ENCODE assay signal across 11 mouse cellular contexts in genomic region chr7:101041977-101042749, GRCm38 (mm10). TPM values are rescaled to one million over a fixed set of nuclear protein-coding genes. Genes with fewer than 3 reads are reported as not detected.
DNase-seq lines count a peak whose midpoint lies in the region; ATAC-seq and TF ChIP-seq lines count a peak whose summit lies in the region.
"Had no signal": no experiment of that assay in that cellular context is flagged by ENCODE, and none has a peak within 500 bp of the region (broad histone marks: within the 10 kb centered on the region; RNA-seq: fewer than 3 reads in every experiment).

No protein-coding gene starts in this region.

- H3K9me3 ChIP-seq in heart, embryonic 13.5 days, result no peaks in the 10 kb centered on the region
- no peaks in the 10 kb centered on the region for H3K9me3 ChIP-seq in liver, embryonic 13.5 days (replicated peaks)
- H3K9me3 ChIP-seq in stomach, postnatal 0 days (ENCODE audit: control insufficient read depth, low read length), result no peaks in the 10 kb centered on the region
- H3K9me3 ChIP-seq: embryonic facial prominence, embryonic 13.5 days; hindbrain, embryonic 12.5 days had no signal

- intact Hi-C loops in heart, postnatal 14 days (cut with DNase I), result no loop called here

- 0 out of 2 replicates have a peak overlapping the region, but pooled peaks have one; percentile 14 for H3K9ac ChIP-seq in heart, embryonic 13.5 days
- H3K9ac ChIP-seq in liver, embryonic 13.5 days, result no peak overlapping the region
- no peak overlapping the region for H3K9ac ChIP-seq in stomach, postnatal 0 days (ENCODE audit: low read length)
- H3K9ac ChIP-seq: embryonic facial prominence, embryonic 13.5 days; hindbrain, embryonic 12.5 days had no signal

- 0 out of 2 replicates have a peak overlapping the region, but pooled peaks have one; percentile 40 for H3K27ac ChIP-seq in heart, embryonic 13.5 days (replicated peaks)
- H3K27ac ChIP-seq in liver, embryonic 13.5 days, result no peak overlapping the region
- H3K27ac ChIP-seq in stomach, postnatal 0 days (replicated peaks), result peak overlapping the region; percentile 53
- H3K27ac ChIP-seq: embryonic facial prominence, embryonic 13.5 days; hindbrain, embryonic 12.5 days had no signal

- no peaks in the 10 kb centered on the region for H3K36me3 ChIP-seq in heart, embryonic 13.5 days
- H3K36me3 ChIP-seq in liver, embryonic 13.5 days, result no peaks in the 10 kb centered on the region
- H3K36me3 ChIP-seq in stomach, postnatal 0 days (ENCODE audit: control insufficient read depth, insufficient read depth, low read length), result no peaks in the 10 kb centered on the region
- H3K36me3 ChIP-seq: embryonic facial prominence, embryonic 13.5 days; hindbrain, embryonic 12.5 days had no signal

- WGBS in heart, embryonic 13.5 days, result 36% methylated on average over 5 of the region's 5 CpGs
- WGBS in liver, embryonic 13.5 days (ENCODE audit: insufficient replicate concordance), result 17% methylated on average over 5 of the region's 5 CpGs
- 25% methylated on average over 5 of the region's 5 CpGs for WGBS in stomach, postnatal 0 days

- H3K4me3 ChIP-seq in heart, embryonic 13.5 days, result no peak overlapping the region
- no peak overlapping the region for H3K4me3 ChIP-seq in liver, embryonic 13.5 days (replicated peaks)
- no peak overlapping the region for H3K4me3 ChIP-seq in stomach, postnatal 0 days (ENCODE audit: low read depth, low read length)
- H3K4me3 ChIP-seq: embryonic facial prominence, embryonic 13.5 days; hindbrain, embryonic 12.5 days had no signal

- DNase-seq in heart, postnatal 14 days, result no peak
- peak; percentile 66 for DNase-seq in retina, postnatal 1 day
- DNase-seq in retina, embryonic 14.5 days (ENCODE audit: low spot score), result no peak
- DNase-seq in liver, embryonic 13.5 days, result peak; percentile 13
- no peak for DNase-seq in stomach, postnatal 0 days (ENCODE audit: low spot score)
- no peak for DNase-seq in embryo, embryonic 9.5 days (ENCODE audit: extremely low spot score)
- DNase-seq in layer of hippocampus, adult 8-10 months (ENCODE audit: low spot score in 2 of 2), result no peak
- DNase-seq: layer of hippocampus, adult 9-11 months had no signal

- TF ChIP-seq EP300 in stomach, postnatal 0 days (optimal IDR thresholded peaks at IDR 0.05), result no peak

- H3K4me1 ChIP-seq in heart, embryonic 13.5 days, result peaks cover 38% of the 10 kb centered on the region
- peaks cover 21% of the 10 kb centered on the region for H3K4me1 ChIP-seq in liver, embryonic 13.5 days (replicated peaks)
- H3K4me1 ChIP-seq in stomach, postnatal 0 days (replicated peaks; ENCODE audit: control insufficient read depth, insufficient read depth), result peaks cover 15% of the 10 kb centered on the region
- H3K4me1 ChIP-seq: embryonic facial prominence, embryonic 13.5 days had no signal

- no peak for TF ChIP-seq CTCF in stomach, postnatal 0 days (IDR thresholded peaks at IDR 0.05; ENCODE audit: low read depth)

- H3K27me3 ChIP-seq in heart, embryonic 13.5 days (replicated peaks), result no peaks in the 10 kb centered on the region
- no peaks in the 10 kb centered on the region for H3K27me3 ChIP-seq in liver, embryonic 13.5 days
- H3K27me3 ChIP-seq in stomach, postnatal 0 days (ENCODE audit: control insufficient read depth, insufficient read depth, low read length), result no peaks in the 10 kb centered on the region
- H3K27me3 ChIP-seq: embryonic facial prominence, embryonic 13.5 days had no signal

- no peak overlapping the region for H3K4me2 ChIP-seq in heart, embryonic 13.5 days
- H3K4me2 ChIP-seq in liver, embryonic 13.5 days, result no peak overlapping the region
- H3K4me2 ChIP-seq in stomach, postnatal 0 days (replicated peaks; ENCODE audit: low read depth), result no peak overlapping the region
- H3K4me2 ChIP-seq: embryonic facial prominence, embryonic 13.5 days; hindbrain, embryonic 12.5 days had no signal

- no peak for ATAC-seq in heart, embryonic 13.5 days (ENCODE audit: extremely low read depth, insufficient number of reproducible peaks, low FRiP score, low TSS enrichment)
- ATAC-seq in liver, embryonic 13.5 days (ENCODE audit: low read depth), result peak; percentile 75
- peak; percentile 47 for ATAC-seq in stomach, postnatal 0 days (ENCODE audit: low FRiP score, low TSS enrichment)

RNA-seq across cellular contexts. Expression of gene P2ry2, which starts 29.5 kb away (rescaled TPM):
- 1.1 and 1.5 TPM in 2 replicates for polyA plus RNA-seq in heart, embryonic 13.5 days (2015; fragmentation: Nextera tagmentation; extraction: Ambion mirVana)
- 10 to 100 TPM; 20.6 to 22.1 TPM for total RNA-seq in heart, postnatal 14 days (2021)
- 0.76 TPM in 2 replicates for polyA plus RNA-seq in liver, embryonic 13.5 days (2015; fragmentation: Nextera tagmentation; extraction: Ambion mirVana)
- 5.7 and 5.8 TPM in 2 replicates for polyA plus RNA-seq in stomach, postnatal 0 days (2015; fragmentation: Nextera tagmentation; extraction: Ambion mirVana)
- total RNA-seq in layer of hippocampus, adult 8-10 months (2022), result 1 to 10 TPM in 2 of 4 experiments, under 1 TPM in 2; 0.60 to 4.5 (median 1.9) TPM

RNA-seq across cellular contexts. Expression of gene Fchsd2, which starts 50.5 kb away (rescaled TPM):
- 12.9 and 13.5 TPM in 2 replicates for polyA plus RNA-seq in heart, embryonic 13.5 days (2015; fragmentation: Nextera tagmentation; extraction: Ambion mirVana)
- total RNA-seq in heart, postnatal 14 days (2021), result 10 to 100 TPM; 28.9 to 31.3 TPM
- 4.2 and 6.8 TPM in 2 replicates for polyA plus RNA-seq in liver, embryonic 13.5 days (2015; fragmentation: Nextera tagmentation; extraction: Ambion mirVana)
- polyA plus RNA-seq in stomach, postnatal 0 days (2015; fragmentation: Nextera tagmentation; extraction: Ambion mirVana), result 6.4 and 6.9 TPM in 2 replicates
- total RNA-seq in layer of hippocampus, adult 8-10 months (2022), result 10 to 100 TPM; 40.1 to 46.5 (median 43.4) TPM

Comparison
In these comparisons a context has a peak if more than half of its experiments do, and no peak if none do; other contexts are left out.
1. DNase-seq: peak in retina, postnatal 1 day (single experiment) and liver, embryonic 13.5 days (single experiment); none in heart, postnatal 14 days (0 of 2), retina, embryonic 14.5 days (single experiment), stomach, postnatal 0 days (single experiment), embryo, embryonic 9.5 days (single experiment) and layer of hippocampus, adult 8-10 months (0 of 2).